Comparison of ENCODE assay signal across 8 mouse cellular contexts in genomic region chr2:152742435-152742834, GRCm38 (mm10). TPM values are rescaled to one million over a fixed set of nuclear protein-coding genes. Genes with fewer than 3 reads are reported as not detected.
A peak's percentile ranks its signal among the peaks of the same experiment; 100 is the strongest.
DNase-seq lines count a peak whose midpoint lies in the region; ATAC-seq and TF ChIP-seq lines count a peak whose summit lies in the region.

No protein-coding gene starts in this region.

- TF ChIP-seq CTCF in liver, postnatal 0 days (IDR thresholded peaks at IDR 0.05; ENCODE audit: low read depth), result peak; percentile 84

- H3K4me1 ChIP-seq in midbrain, embryonic 11.5 days (ENCODE audit: control insufficient read depth, insufficient read depth, low read length), result peaks cover 23% of the 10 kb centered on the region
- peaks cover 12% of the 10 kb centered on the region for H3K4me1 ChIP-seq in midbrain, embryonic 16.5 days (ENCODE audit: control insufficient read depth, insufficient read depth, low read length)
- peaks cover 36% of the 10 kb centered on the region for H3K4me1 ChIP-seq in intestine, embryonic 15.5 days (replicated peaks)
- H3K4me1 ChIP-seq in liver, postnatal 0 days (ENCODE audit: insufficient read depth), result peaks cover 39% of the 10 kb centered on the region

- intact Hi-C loops in gastrocnemius, postnatal 36 days (cut with DNase I), result no loop called here

- H3K27ac ChIP-seq in midbrain, embryonic 11.5 days (ENCODE audit: low read depth, low read length), result no peak overlapping the region
- H3K27ac ChIP-seq in midbrain, embryonic 16.5 days (ENCODE audit: low read length), result no peak overlapping the region
- H3K27ac ChIP-seq in intestine, embryonic 15.5 days, result peak overlapping the region; percentile 93
- peak overlapping the region; percentile 89 for H3K27ac ChIP-seq in liver, postnatal 0 days (ENCODE audit: low read depth)

- H3K9ac ChIP-seq in midbrain, embryonic 11.5 days (ENCODE audit: low read length), result no peak overlapping the region
- H3K9ac ChIP-seq in midbrain, embryonic 16.5 days (ENCODE audit: low read depth, low read length), result no peak overlapping the region
- no peak overlapping the region for H3K9ac ChIP-seq in intestine, embryonic 15.5 days
- H3K9ac ChIP-seq in liver, postnatal 0 days (replicated peaks), result 0 out of 2 replicates have a peak overlapping the region, but pooled peaks have one; percentile 18

- H3K27me3 ChIP-seq in midbrain, embryonic 11.5 days (ENCODE audit: control insufficient read depth, insufficient read depth, low read length), result no peaks in the 10 kb centered on the region
- no peaks in the 10 kb centered on the region; the same call in 1 of the 2 replicates for H3K27me3 ChIP-seq in midbrain, embryonic 16.5 days (ENCODE audit: control insufficient read depth, insufficient read depth, low read depth, low read length)
- no peaks in the 10 kb centered on the region for H3K27me3 ChIP-seq in intestine, embryonic 15.5 days (replicated peaks)
- no peaks in the 10 kb centered on the region for H3K27me3 ChIP-seq in liver, postnatal 0 days (ENCODE audit: insufficient read depth, low read length)

- ATAC-seq in midbrain, embryonic 11.5 days (ENCODE audit: low FRiP score), result 0 out of 2 replicates have a peak, but pooled peaks have one; percentile 46
- no peak for ATAC-seq in midbrain, embryonic 16.5 days
- ATAC-seq in intestine, embryonic 15.5 days, result no peak
- ATAC-seq in liver, postnatal 0 days, result peak; percentile 26; the same call in 1 of the 2 replicates
- peak; percentile 48 for ATAC-seq in neutrophil, adult 5-6 weeks (ENCODE audit: extremely low read depth, insufficient number of reproducible peaks, low FRiP score, poor library complexity, severe bottlenecking)

- DNase-seq in midbrain, embryonic 11.5 days (ENCODE audit: low spot score, missing footprints), result peak; percentile 97
- peak; percentile 64 to 78 for DNase-seq in adrenal gland, postnatal 4 days (ENCODE audit: low spot score in 2 of 2)
- peak; percentile 61 to 66 for DNase-seq in gastrocnemius, postnatal 36 days
- peak; percentile 88 for DNase-seq in liver, postnatal 0 days
- DNase-seq in cerebellum, adult 9-10 months, result no peak

- no peaks in the 10 kb centered on the region for H3K36me3 ChIP-seq in midbrain, embryonic 11.5 days (ENCODE audit: control insufficient read depth, insufficient read depth, low read length)
- no peaks in the 10 kb centered on the region for H3K36me3 ChIP-seq in midbrain, embryonic 16.5 days (ENCODE audit: control insufficient read depth, insufficient read depth, low read length)
- H3K36me3 ChIP-seq in intestine, embryonic 15.5 days, result no peaks in the 10 kb centered on the region
- no peaks in the 10 kb centered on the region for H3K36me3 ChIP-seq in liver, postnatal 0 days (replicated peaks; ENCODE audit: insufficient read depth, low read length)

- 28% methylated on average over 10 of the region's 10 CpGs for WGBS in midbrain, embryonic 11.5 days
- 28% methylated on average over 8 of the region's 10 CpGs for WGBS in midbrain, embryonic 16.5 days
- WGBS in intestine, embryonic 15.5 days, result 27% methylated on average over 10 of the region's 10 CpGs
- 8% methylated on average over 10 of the region's 10 CpGs for WGBS in liver, postnatal 0 days (ENCODE audit: insufficient replicate concordance)

- H3K9me3 ChIP-seq in midbrain, embryonic 11.5 days (ENCODE audit: control insufficient read depth, low read length), result no peaks in the 10 kb centered on the region
- H3K9me3 ChIP-seq in midbrain, embryonic 16.5 days (replicated peaks; ENCODE audit: control insufficient read depth, low read length, poor library complexity, severe bottlenecking), result no peaks in the 10 kb centered on the region
- no peaks in the 10 kb centered on the region for H3K9me3 ChIP-seq in intestine, embryonic 15.5 days
- H3K9me3 ChIP-seq in liver, postnatal 0 days (ENCODE audit: low read length), result no peaks in the 10 kb centered on the region

- H3K4me3 ChIP-seq in midbrain, embryonic 11.5 days (ENCODE audit: low read depth, low read length), result no peak overlapping the region
- H3K4me3 ChIP-seq in midbrain, embryonic 16.5 days (ENCODE audit: low read depth, low read length), result no peak overlapping the region
- H3K4me3 ChIP-seq in intestine, embryonic 15.5 days (replicated peaks), result no peak overlapping the region
- H3K4me3 ChIP-seq in liver, postnatal 0 days (ENCODE audit: low read depth, low read length), result no peak overlapping the region

- no peak for TF ChIP-seq EP300 in liver, postnatal 0 days (IDR thresholded peaks at IDR 0.05; ENCODE audit: low read depth)

- H3K4me2 ChIP-seq in midbrain, embryonic 11.5 days, result no peak overlapping the region
- H3K4me2 ChIP-seq in midbrain, embryonic 16.5 days (ENCODE audit: low read length), result no peak overlapping the region
- peak overlapping the region; percentile 46; the same call in 1 of the 2 replicates for H3K4me2 ChIP-seq in intestine, embryonic 15.5 days (replicated peaks)
- H3K4me2 ChIP-seq in liver, postnatal 0 days (ENCODE audit: low read depth, low read length), result peak overlapping the region; percentile 41

RNA-seq across cellular contexts. Expression of gene Id1, which starts 6.4 kb away (rescaled TPM):
- 66.0 and 70.7 TPM in 2 replicates for polyA plus RNA-seq in midbrain, embryonic 11.5 days (2014; fragmentation: Nextera tagmentation; extraction: Ambion mirVana)
- polyA plus RNA-seq in midbrain, embryonic 16.5 days (2015; fragmentation: Nextera tagmentation; extraction: Ambion mirVana), result 23.7 and 35.7 TPM in 2 replicates
- total RNA-seq in adrenal gland, postnatal 4 days (2021), result 100 to 1,000 TPM; 103 to 129 TPM
- total RNA-seq in gastrocnemius, postnatal 36 days (2021), result 10 to 100 TPM; 11.5 to 17.7 TPM
- polyA plus RNA-seq in intestine, embryonic 15.5 days (2015; fragmentation: Nextera tagmentation; extraction: Ambion mirVana), result 102 and 116 TPM in 2 replicates
- polyA plus RNA-seq in liver, postnatal 0 days (2015; fragmentation: Nextera tagmentation; extraction: Ambion mirVana), result 39.7 and 40.4 TPM in 2 replicates
- 16.2 and 19.4 TPM in 2 replicates for total RNA-seq in neutrophil, adult 5-6 weeks (2017)

RNA-seq across cellular contexts. Expression of gene Cox4i2, which starts 11.5 kb away (rescaled TPM):
- polyA plus RNA-seq in midbrain, embryonic 11.5 days (2014; fragmentation: Nextera tagmentation; extraction: Ambion mirVana), result 2.8 and 3.7 TPM in 2 replicates
- 5.0 and 5.4 TPM in 2 replicates for polyA plus RNA-seq in midbrain, embryonic 16.5 days (2015; fragmentation: Nextera tagmentation; extraction: Ambion mirVana)
- total RNA-seq in adrenal gland, postnatal 4 days (2021), result 1 to 10 TPM; 4.2 to 4.9 TPM
- total RNA-seq in gastrocnemius, postnatal 36 days (2021), result 1 to 10 TPM; 2.9 TPM
- polyA plus RNA-seq in intestine, embryonic 15.5 days (2015; fragmentation: Nextera tagmentation; extraction: Ambion mirVana), result 12.2 and 14.2 TPM in 2 replicates
- polyA plus RNA-seq in liver, postnatal 0 days (2015; fragmentation: Nextera tagmentation; extraction: Ambion mirVana), result 0.56 and 1.0 TPM in 2 replicates
- not detected in 2 replicates for total RNA-seq in neutrophil, adult 5-6 weeks (2017)

RNA-seq across cellular contexts. Expression of gene Mcts2, which starts 55.6 kb away (rescaled TPM):
- 43.4 and 48.6 TPM in 2 replicates for polyA plus RNA-seq in midbrain, embryonic 11.5 days (2014; fragmentation: Nextera tagmentation; extraction: Ambion mirVana)
- 31.1 and 34.4 TPM in 2 replicates for polyA plus RNA-seq in midbrain, embryonic 16.5 days (2015; fragmentation: Nextera tagmentation; extraction: Ambion mirVana)
- 10 to 100 TPM; 26.7 to 27.4 TPM for total RNA-seq in adrenal gland, postnatal 4 days (2021)
- 10 to 100 TPM in 1 of 2 experiments, 1 to 10 TPM in 1; 9.6 to 12.1 TPM for total RNA-seq in gastrocnemius, postnatal 36 days (2021)
- 26.3 and 26.8 TPM in 2 replicates for polyA plus RNA-seq in intestine, embryonic 15.5 days (2015; fragmentation: Nextera tagmentation; extraction: Ambion mirVana)
- polyA plus RNA-seq in liver, postnatal 0 days (2015; fragmentation: Nextera tagmentation; extraction: Ambion mirVana), result 12.8 TPM in 2 replicates
- 16.4 and 17.1 TPM in 2 replicates for total RNA-seq in neutrophil, adult 5-6 weeks (2017)

Comparison
In these comparisons a context has a peak if more than half of its experiments do, and no peak if none do; other contexts are left out.
1. ATAC-seq: peak in midbrain, embryonic 11.5 days (single experiment), liver, postnatal 0 days (single experiment) and neutrophil, adult 5-6 weeks (single experiment); none in midbrain, embryonic 16.5 days (single experiment) and intestine, embryonic 15.5 days (single experiment).
2. H3K27ac ChIP-seq: peak in intestine, embryonic 15.5 days (single experiment) and liver, postnatal 0 days (single experiment); none in midbrain, embryonic 11.5 days (single experiment) and midbrain, embryonic 16.5 days (single experiment).
3. H3K4me2 ChIP-seq: peak in intestine, embryonic 15.5 days (single experiment) and liver, postnatal 0 days (single experiment); none in midbrain, embryonic 11.5 days (single experiment) and midbrain, embryonic 16.5 days (single experiment).